Mouse (Mus musculus) right cerebral cortex, adult 18-20 months (tissue): ENCODE results near the gene Bcl2a1a.
"Not testable (repeated sequence)": the region's sequence is repeated elsewhere in the genome, so short reads cannot be mapped to it uniquely, and the experiment has no call there.

Experiments used
- DNase-seq: peaks from one replicate; pipeline ENCODE4 v3.0.0; 2022; ENCODE audit warnings: mixed read lengths

Gene Bcl2a1a

DNA sequence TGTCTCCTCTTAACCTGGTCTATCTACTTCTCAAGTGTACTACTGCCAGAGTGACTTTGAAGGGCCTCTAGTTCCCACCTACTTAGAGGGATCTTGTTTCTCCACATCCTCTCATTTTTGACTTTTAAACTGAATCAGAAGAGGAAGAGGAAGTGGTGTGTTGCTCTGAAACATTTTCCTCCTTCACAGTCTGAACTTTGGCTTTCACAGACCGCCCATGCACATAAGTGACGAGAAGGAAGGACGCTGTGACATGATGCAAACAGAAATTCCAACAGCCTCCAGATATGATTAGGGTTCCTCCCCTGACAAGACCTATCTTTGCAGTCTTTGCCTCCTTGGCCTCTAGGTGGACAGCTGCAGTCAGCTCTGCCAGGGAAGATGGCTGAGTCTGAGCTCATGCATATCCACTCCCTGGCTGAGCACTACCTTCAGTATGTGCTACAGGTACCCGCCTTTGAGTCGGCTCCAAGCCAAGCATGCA lies at the start of gene Bcl2a1a:
Gene Bcl2a1a, plus strand, starts transcription at position 231 of the 484 bp plus-strand sequence.
- DNase-seq = not testable (repeated sequence)

- not testable (repeated sequence) for DNase-seq
Measured at GRCm38 (mm10) chr9:88916576-88916975, 40.1 kb upstream of the Bcl2a1a start.

DNA sequence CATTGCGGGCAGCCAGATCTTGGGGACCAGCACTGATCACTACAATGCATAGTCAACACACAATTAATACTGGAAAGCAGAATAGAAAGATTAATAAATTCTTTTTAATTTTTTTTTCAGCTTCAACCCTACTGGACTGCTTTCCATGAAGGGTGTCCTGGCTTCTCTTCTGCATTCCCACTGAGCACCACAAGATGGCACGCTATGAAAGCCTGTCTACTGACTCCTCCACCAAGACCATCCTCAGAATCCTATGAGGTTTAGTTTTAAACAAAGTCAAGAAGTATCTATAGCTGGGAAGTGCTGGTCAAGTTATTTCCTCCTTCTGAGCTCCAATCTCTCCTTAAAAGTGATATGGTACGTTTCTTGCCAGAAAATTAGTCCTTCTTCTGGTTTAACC lies 18.4 kb upstream of the Bcl2a1a start:
- peak; percentile 4 for DNase-seq

DNA sequence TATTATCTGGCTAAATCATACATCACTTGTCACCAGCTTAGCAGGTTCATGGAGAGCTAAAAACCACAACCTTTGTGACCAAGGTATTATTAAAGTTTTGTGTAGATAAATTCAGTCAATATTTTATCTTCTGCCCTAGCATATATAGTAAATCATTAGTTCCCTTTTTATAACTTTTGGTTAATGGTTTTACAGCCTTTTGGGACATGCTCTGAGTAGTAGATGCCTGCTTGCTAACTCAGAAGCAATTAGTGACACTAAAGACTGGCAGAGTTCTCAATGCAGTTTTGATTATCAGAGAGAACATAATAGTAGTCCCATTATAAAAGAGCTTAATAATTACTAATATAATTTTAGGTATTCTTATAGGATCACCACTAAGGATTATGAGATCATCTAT lies 5.2 kb upstream of the Bcl2a1a start:
- not testable (repeated sequence) for DNase-seq

DNA sequence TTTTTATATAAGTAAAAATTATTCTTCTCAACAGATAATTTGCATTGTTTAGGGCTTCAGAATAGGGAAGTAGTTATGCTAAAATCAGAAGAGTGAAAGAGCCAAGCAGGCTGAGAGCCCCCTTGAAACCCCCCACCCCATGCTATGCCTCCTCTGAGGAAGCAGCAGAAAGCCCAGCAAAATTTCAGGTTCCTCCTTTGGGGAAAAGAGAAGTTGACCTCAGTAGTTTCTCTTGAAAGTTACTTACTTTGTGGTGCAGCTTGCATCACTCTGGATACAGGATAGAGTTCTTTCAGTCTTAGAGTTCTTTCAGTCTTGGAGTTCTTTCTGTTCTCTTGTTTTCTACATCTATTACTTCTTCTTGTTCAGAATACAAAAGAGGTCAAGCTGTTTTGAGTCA lies 3.5 kb upstream of the Bcl2a1a start:
- DNase-seq = not testable (repeated sequence)

DNA sequence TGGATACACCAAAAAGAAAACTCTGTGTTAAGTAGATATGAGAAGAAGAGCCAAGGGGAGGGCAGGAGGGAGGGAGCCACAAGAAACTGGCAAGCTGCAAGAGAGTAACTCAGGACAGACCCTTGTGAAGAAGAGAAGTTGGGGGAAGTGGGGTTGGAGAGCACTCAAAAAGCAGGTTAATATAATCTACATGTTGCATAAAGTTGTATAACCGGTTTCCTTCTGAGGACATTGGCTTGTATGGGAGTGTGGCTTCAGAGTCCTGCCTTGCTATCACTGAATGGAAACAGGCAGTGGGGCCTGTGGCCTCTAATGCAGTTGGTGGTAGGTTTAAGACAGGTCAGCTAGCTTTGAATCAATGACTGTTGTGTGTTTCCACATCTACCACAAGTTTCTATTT lies 1.5 kb upstream of the Bcl2a1a start:
- DNase-seq = not testable (repeated sequence)

DNA sequence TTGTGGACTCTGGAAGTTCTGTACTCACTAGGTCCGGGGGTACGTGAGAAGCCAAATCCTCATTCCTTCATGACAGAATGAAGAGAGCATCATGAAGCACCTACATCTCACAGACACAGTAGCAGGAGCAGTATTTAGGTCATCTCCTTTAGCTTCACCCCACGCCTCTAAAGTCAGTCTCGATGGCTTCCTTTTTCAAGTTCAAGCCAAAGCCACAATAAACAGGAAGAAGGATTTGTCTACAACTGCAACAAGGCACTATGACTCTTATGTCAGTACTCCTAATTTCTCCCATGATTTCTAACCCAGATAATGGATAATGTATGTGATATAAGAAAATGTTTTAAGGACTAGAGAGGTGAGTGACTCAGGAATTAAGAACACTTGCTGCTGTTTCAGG lies 665 bp upstream of the Bcl2a1a start:
- not testable (repeated sequence) for DNase-seq

DNA sequence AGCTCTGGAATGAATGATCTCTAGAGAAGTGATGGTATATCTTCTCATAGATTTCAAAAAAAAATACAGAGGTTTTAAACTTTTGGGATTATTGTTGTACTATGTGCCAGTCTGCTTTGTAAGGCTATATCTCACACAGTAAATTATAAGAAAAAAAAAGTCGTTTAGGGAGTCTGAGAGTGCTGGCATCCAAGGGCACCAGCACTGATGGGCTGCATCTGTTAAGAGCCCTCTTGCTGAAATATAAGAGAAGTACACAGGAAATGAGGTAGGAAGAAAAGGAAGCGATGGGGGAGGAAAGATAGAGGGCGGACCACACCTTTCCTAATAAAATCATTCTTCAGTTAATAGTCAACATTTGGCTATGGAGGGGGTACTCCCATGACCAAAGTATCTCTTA lies 2.2 kb downstream of the Bcl2a1a start:
- no peak for DNase-seq

DNA sequence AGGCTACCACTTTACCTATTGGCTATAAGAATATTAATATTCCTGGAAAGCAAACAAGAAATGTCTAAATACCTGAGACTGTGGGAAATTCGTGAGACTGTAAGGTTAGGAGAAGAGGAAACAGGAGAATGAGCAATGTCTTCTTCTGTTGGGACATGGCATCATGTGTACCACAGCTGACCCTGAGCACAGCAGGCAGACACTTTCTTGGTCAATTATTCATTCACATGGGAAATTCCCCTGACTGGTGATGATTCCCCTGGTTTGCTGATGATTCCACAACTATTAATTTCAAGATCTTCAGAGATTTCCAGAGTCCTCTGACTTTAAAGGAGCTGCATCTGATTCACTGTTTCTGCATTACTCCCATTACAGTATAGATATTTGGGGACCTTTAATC lies 3.3 kb downstream of the Bcl2a1a start:
- not testable (repeated sequence) for DNase-seq

DNA sequence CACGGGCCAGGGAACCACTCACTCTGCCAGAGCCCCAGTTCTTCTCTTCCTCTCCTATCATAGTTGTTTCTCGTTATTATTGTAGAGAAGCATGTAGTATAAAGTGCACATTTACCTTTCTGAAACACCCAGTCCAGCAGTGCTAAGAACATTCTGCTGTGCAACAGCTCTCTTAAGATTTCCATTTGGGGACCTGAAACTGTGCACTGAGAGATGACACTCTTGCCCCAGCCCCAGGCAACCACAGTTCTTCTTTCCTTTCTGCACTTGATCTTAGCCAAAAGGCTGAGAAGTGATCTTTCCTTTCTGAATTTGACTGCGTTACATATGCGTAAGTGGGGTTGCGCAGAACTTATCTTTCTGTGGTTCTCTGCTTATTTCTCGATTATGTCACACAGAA lies 9.8 kb downstream of the Bcl2a1a start:
- not testable (repeated sequence) for DNase-seq

DNA sequence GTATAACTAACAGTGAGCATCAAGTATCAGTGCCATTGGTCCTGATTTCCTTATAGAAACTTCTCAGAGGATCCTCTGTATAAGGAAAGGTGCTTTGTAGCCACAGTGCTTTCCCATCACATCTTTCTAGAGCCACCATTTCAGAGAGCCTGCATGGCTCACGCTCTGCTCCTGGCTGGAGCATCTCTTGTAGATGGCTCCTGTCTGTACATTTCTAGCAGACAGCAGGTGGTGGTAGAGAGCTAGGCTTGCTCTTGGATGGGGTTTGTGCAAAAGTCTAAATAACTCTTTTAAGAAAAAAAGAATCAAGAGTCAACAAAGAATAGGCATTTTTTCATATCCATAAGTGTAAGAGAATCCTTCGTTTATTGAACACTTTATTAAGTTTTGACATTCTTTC lies 12.8 kb downstream of the Bcl2a1a start:
- DNase-seq = not testable (repeated sequence)

DNA sequence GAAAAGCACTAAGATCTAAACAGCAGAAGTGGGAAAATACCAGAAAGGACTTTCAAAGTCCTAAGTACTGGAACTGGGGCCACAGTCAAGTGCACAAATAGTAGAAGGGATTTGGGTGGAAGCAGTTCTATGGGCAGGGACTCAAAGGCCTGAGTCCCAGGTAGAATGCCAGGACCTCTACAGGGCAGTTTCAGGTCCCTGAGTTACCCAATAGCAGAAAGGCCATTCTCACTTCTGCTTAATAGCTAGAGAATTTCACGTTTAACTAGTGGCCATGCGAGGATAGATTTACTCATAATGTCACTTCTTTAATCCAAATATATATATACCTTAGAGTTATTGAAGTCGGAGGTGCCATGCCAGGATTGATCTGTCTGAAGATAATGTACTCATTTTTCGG lies 20.2 kb downstream of the Bcl2a1a start:
- DNase-seq = not testable (repeated sequence)

GRCm38 (mm10) chr9:88979781-88980180 lies 23.1 kb downstream of the Bcl2a1a start:
- DNase-seq = not testable (repeated sequence)

DNA sequence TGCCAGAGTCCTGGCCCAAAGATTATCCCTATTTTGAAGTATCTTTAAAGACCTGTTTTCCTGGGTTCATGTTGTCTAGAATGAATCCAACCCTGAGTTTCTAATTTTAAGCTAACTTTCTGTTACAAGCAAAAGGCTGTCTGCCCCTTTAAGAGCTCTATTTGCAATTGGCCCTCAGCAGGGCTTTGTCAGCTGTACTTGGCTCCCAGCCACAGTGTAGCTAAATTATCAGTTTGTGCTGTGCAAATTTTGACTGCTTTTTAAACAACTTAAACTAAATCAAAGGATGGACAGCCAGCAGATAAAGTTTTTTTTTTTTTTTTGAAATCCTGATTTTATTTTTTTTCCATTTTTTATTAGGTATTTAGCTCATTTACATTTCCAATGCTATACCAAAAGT lies 44.8 kb downstream of the Bcl2a1a start:
- DNase-seq = not testable (repeated sequence)
